Mouse (Mus musculus) liver, embryonic 14.5 days (tissue): ENCODE results near the gene Ikbke.

ENCODE experiments used
- CTCF ChIP-seq: IDR thresholded peaks from 2 replicates; pipeline ENCODE4 v1.5.1; 2016; ENCODE audit warnings: antibody characterized with exemption, low read depth, control low read depth
- EP300 ChIP-seq: IDR thresholded peaks from 2 replicates; pipeline ENCODE4 v1.6.1; 2016; ENCODE audit warnings: antibody characterized with exemption, low read depth

DNA sequence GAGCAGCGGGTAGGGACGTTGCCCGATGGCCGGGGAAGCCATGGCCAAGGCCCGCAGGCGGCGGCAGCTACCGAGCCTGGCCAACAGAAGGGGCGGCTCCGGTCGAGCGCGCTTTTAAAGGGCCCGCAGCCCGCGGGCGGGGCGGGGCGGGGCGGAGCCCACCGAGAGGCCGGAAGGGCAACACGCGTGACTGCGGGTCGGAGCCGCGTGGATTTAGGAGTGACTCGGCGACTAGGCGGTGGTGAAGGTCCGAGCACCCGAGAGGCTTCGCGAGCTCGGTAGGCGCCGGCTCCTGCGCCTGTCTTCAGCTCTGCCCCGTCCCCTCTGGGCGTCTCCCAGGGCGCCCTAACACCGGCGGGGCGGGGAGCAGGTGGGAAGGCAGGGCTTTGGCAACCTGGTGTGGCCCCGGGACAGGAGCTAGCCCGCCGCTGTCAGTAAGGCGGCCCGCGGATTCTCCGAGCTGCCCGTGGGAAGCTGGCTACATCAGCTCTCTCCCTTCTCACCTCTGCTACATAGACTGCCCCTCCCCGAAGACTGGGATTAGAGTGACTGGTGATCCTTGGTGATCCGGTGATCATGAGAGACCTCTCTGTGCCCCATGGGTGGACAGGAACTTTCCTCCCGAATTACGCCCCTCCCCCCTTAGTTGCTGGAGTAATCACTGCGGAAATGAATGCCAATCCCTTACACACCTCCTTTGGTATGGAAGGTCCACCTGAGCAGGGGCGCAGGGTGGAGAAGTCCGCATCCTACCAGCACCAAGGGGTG is 34.1 kb downstream of the Ikbke start, which contains the start of gene Rassf5:
- TF ChIP-seq CTCF: no peak
- no peak for TF ChIP-seq EP300
